Mouse (Mus musculus): Measurements from ENCODE around the gene Gripap1. TPM values are rescaled to one million over a fixed set of nuclear protein-coding genes. Genes with fewer than 3 reads are reported as not detected.
A peak's percentile ranks its signal among the peaks of the same experiment; 100 is the strongest.
"Not testable (repeated sequence)": the region's sequence is repeated elsewhere in the genome, so short reads cannot be mapped to it uniquely, and the experiment has no call there.

Gripap1 gene
- total RNA-seq, 2 experiments from 2014 or later = 79.5 to 84.6 TPM

DNA sequence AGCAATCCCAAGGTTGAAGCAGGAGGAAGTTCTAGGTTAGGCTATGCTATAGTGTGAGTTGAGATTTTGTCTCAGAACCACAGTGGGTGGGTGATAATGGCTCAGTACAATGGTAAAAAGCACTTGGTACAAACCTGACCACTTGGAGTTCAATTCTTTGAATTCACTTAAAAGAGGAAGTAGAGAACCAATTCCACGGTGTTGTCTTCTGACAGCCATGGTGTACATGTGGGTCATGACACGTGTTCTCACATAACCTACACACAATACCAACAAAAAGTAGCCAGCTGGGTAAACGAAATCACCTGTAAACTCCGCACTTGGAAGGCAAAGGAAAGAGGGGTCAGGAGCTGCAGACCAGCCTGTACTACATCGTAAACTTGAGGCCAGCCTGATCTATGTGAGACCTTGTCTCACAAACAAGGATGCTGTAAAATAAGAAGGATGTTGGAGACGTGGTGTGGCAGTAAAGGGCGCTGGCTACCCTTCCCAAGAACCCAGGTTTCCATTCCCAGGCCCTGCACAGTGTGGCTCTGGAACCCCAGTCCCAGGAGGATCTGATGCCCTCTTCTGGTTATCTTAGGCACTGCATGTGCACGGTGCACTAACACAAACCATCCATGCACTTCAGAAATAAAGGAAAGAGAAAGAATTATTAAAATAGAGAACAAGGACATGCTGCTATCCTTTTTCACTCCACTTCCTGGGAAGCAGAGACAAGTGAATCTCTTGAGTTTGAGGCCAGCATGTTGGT is 13.1 kb upstream of the Gripap1 start:
- intact Hi-C loops (cut with DNase I) = no loop called here
- DNase-seq (ENCODE audit: extremely low spot score in 1 of 2, low spot score in 2 of 2) = peak; percentile 13 to 48

DNA sequence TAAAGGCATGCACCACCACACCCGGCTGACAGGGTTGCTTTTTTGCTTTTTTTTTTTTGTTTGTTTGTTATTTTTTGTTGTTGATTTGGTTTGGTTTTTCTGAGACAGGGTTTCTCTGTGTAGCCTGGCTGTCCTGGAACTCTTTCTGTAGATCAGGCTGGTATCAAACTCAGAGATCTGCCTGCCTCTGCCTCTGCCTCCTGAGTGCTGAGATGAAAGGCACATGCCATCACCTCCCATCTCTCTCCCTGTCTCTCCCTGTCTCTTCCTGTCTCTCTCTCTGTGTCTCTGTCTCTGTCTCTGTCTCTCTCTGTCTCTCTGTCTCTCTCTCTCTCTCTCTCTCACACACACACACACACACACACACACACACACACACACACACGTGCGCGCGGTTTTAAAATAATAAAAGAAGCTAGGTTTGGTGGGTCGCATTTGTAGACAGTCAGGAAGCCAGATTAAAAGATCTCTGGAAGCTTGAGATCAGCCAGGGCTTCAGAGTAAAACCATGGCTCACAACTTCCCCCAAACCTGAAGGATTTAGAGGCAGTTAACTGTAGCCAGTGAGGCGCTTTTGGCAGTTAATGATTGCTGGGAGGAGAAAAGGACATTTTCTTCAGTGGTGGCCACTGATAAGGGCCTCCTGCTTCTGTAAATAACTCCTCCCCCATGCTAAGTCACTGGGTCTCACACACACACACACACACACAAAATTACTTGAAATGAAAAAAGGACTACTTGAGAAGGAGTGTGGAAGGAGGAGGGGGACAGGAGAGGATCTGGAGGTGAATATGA is 10.9 kb upstream of the Gripap1 start:
- DNase-seq (ENCODE audit: extremely low spot score in 1 of 2, low spot score in 2 of 2) = no peak
- intact Hi-C loops (cut with DNase I) = no loop called here

DNA sequence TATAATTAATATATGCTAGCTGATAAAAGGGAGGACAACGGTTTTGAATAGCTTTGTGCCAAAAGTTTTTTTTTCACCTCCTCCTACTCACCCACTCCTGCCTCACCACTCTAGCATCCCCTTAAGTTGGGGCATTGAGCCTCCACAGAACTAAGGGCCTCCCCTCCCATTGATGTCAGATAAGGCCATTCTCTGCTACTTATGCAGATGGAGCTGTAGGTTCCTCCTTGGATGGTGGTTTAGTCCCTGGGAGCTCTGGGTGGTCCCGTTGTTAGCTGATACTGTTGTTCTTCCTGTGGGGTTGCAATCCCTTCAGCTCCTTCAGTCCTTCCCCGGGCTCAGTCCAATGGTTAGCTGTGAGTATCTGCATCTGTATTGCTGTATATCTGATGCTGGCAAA is 10.3 kb upstream of the Gripap1 start:
- no peak for DNase-seq (ENCODE audit: extremely low spot score in 1 of 2, low spot score in 2 of 2)
- intact Hi-C loops (cut with DNase I) = no loop called here

DNA sequence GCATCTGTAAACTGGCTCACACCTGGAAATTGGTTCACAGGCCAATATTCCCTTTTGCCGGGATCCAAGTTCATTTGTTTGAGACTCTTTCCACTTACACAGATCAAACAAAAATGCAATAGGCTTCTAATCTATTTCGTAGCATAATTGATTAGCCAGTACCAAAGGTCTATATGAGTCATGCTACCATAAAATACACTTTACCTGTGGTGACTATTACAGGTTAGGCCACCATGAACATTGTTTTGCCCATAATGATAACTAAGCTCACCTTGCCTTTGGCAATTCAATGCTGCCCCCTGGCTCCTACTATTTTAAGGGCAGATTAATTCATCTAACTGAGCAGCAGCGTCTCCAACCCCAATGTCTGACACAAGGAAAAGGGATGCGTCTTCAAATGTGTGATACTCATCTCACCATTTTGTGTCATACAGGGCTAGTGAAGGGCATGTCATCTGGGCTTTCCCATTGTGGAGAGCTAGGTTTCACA is 6.9 kb upstream of the Gripap1 start:
- intact Hi-C loops (cut with DNase I) = no loop called here
- DNase-seq (ENCODE audit: extremely low spot score in 1 of 2, low spot score in 2 of 2) = no peak

DNA sequence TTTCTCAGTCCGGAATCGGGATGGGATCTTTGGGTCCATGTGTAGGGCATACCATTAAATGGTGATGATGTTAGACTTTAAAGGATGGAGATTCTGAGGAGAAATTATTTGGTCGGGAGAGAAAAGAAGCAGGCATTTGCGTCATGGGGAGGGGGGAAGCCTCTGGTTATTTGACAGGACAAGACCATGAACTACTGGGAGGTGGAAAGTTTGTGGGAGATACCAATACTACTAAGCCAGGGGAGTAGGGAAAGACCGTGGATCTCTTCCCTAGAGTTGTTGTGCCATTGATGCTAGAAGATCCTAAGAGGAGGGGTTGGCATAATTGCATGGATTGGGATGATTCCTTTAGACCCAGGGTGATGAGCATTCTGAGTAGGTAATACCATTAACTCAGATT is 744 bp downstream of the Gripap1 start:
- DNase-seq (ENCODE audit: extremely low spot score in 1 of 2, low spot score in 2 of 2) = no peak
- intact Hi-C loops (cut with DNase I) = no loop called here

DNA sequence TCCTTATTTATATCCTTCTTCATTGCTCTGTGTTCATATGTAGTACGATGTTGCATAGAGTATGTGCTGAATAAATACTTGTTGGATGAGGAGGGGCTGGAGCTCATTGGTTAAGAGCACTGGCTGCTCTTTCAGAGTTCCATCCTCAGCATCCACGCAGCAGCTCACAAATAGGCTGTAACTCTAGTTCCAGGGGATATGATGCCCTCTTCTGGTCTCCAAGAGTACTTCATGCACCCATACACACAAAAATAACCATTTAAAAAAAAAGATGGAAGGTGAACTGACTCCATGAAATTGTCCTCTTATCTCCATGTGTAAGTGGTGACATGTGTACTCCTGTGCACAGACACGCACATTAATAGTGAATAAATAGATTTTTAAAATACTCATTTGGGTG is 3.8 kb downstream of the Gripap1 start:
- intact Hi-C loops (cut with DNase I) = no loop called here
- DNase-seq (ENCODE audit: extremely low spot score in 1 of 2, low spot score in 2 of 2) = no peak

DNA sequence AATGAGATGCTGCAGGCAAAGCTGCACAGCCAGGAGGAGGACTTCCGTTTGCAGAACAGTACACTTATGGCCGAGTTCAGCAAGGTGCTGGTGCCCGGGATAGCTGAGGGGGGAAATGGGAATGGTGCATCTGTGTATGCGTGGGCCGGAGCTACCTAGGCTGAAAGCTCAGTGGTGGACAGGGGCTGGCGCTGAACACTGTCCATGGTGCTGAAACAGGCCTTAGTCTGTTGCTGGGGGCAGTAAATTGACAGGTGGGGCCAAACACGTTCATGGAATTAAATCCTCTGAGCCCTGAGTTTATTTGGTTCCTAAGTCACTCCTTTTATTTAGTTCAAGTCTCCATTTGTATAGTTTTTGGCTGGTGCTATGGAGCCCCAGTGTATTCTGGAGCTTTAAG is 5.5 kb downstream of the Gripap1 start:
- no peak for DNase-seq (ENCODE audit: extremely low spot score in 1 of 2, low spot score in 2 of 2)
- intact Hi-C loops (cut with DNase I) = no loop called here

DNA sequence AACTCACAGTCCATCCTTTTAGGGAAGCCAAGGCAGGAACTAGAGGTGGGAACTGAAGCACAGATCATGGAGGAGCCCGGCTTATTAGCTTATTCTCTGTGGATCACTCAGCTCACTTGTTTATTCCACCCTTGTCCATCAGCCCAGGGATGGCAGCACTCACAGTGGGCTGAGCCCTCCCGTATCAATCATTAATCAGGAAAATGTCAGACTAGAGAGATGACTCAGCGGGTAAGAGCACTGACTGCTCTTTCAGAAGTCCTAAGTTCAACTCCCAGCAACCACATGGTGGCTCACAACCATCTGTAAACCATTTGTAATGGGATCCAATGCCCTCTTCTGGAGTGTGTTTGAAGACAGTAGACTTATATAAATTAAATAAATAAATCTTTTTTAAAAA is 7.8 kb downstream of the Gripap1 start:
- no peak for DNase-seq (ENCODE audit: extremely low spot score in 1 of 2, low spot score in 2 of 2)
- intact Hi-C loops (cut with DNase I) = no loop called here

DNA sequence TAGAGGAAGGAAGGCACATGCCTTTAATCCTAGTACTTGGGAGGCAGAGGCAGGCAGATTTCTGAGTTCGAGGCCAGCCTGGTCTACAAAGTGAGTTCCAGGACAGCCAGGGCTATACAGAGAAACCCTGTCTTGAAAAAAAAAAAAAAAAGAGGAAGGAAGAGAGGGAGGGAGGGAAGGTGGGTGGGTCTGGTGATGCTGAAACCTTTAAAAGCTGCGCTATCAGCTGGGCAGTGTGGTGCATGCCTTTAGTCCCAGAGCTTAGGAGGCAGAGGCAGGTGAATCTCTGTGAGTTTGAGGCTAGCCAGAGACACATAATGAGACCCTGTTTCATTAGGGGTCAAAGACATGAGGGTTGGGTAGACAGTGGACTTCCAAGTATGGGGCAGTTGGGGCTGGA is 12.6 kb downstream of the Gripap1 start:
- intact Hi-C loops (cut with DNase I); DNase-seq (ENCODE audit: extremely low spot score in 1 of 2, low spot score in 2 of 2): not testable (repeated sequence)

DNA sequence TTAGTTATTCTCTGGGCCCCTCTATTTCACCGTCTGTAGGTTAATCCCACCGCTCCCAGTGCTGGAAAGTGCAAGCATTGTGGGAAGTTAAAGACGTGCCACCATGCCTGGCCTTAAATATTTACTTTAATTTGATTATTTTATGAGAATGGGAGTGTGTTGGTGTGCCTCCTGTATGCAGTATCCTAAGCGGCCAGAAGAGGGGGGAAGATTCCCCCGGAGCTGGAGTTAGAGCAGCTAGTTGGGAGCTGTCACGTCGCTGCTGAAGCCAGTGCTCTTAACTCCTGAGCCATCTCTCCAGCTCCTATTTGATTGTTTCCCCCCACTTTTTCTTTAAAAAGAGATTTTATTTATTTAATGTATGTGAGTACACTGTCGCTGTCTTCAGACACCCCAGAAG is 25.5 kb downstream of the Gripap1 start:
- DNase-seq (ENCODE audit: extremely low spot score in 1 of 2, low spot score in 2 of 2); intact Hi-C loops (cut with DNase I): not testable (repeated sequence)

DNA sequence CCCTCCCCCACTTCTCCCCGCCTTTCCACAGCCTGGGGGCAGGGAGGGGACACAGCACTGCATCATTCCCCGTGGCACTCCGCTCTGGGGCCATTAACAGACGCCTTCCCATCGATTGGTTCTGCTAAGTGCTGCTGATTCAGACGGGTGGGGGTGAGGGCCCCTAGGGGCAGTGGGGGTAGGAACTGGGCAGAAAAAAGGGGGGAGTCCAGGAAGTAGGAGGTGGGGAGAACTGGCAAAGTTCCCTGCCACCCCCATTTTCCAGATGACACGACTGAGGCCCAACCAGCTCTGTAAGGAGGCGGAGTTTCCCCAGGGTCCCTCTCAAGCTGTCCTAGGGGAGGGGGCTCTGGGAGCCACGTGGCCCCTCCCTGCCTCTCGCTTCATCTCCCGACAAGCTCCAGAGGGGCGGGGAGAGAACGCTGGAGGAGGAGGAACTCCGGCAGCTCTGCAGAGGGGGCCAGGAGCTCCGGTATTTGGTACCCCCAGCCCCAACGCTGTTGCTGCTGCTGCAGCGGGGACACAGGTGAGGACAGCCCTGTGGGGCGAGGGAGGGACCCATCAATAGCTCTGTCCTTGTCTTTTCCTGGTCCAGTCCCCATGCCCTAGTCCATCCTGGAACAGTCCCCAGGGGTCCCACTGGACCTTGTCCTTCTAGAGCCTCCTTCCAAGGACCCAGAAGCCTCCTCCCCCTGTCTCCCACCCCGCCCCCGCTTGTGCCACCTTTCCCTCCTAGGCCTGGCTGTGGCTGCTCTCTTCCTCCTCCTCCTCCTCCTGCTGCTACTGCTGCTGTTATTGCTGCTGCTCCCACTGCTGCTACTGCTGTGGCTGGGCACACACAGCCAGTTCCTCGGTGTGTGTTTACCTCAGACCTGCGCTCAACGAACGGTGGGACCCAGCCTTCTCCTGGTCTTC is 32.6 kb downstream of the Gripap1 start, which contains the start of gene Kcnd1:
Gene Kcnd1 (plus strand): TSS at position 425 of the 915 bp plus-strand sequence.
- peak; percentile 53 to 70 for DNase-seq (ENCODE audit: extremely low spot score in 1 of 2, low spot score in 2 of 2)
- intact Hi-C loops (cut with DNase I) = no loop called here

DNA sequence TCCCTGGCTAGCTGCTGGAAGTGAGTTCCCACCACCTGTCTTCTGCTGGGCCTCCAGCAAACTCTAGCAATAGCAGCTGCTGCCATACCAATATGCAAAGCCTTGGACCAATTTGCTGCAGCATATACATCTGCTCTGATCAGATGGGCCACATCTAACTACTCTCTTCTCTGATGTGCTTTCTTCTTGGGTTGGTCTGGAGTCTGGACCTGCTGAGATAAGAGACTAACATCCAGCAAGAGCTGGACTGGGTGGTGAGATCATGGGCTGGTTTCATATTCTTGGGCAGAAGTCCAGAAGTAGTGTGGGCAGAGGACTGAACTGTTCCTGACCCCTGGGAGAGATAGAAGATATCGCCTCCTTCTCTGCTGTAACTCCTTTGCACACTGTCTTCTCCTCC is 47.6 kb downstream of the Gripap1 start:
- intact Hi-C loops (cut with DNase I) = no loop called here
- no peak for DNase-seq (ENCODE audit: extremely low spot score in 1 of 2, low spot score in 2 of 2)

DNA sequence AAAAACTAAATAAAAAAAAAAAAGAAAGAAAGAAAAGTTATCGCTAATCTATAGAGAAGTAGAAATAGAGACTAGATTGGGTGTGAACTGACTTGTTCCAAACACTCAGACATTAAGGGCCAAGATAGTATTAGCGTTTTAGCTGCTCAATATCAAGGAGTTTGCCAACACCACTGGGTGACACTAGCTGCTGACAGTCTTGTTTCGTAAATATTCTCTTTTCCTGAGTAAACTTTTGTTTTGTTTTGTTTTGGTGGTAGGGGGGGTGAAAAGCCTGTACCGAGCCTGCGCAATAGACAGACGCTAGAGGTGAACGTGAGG is 51.2 kb downstream of the Gripap1 start:
- intact Hi-C loops (cut with DNase I) = no loop called here
- no peak for DNase-seq (ENCODE audit: extremely low spot score in 1 of 2, low spot score in 2 of 2)

DNA sequence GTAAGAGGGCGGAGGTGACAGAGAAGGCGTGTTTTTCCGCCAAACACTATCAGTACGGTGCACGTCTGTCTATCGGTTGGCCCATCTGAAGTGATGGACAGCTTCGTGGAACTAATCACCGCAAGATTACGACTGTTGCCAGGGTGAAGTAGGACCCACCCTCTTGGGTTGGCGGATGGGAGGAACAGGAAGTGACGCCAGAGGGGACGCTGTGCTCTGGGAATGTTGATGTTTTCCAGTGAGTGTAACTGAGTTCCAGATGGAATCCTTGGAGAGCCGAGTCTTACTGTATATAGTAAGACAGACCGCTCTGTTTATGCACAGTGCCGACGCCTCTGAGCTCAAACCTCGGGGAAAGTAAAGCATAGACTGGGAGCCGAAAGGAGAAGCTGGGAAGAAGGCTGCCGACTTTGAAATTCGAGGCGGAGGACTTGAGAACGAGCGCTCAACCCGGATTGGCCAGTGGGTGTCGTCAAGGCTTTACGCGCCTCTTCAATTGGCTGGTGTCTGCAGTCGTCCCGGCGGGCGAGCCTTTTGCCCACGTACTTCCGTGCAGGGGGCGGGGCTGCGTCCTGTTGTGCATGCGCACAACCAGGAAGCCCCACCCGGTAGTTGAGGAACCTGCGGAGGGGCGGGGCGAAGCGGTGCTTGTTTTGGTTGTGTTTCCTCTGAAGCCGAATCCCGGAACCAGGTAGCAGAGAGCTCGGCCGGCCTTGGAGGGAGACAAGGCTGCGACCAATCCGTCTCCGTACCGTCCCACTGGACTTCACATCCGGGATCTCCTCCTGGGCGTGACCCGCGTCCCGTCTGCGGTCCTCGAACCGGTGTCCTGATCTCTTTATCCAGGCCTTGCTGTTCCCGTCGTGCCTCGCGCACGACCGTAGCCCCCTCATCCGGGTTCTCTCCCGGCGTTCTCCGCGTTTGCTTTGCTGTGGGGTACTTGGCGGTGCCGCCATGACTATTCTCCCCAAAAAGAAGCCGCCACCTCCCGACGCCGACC is 51.9 kb downstream of the Gripap1 start, which contains the start of gene Otud5:
Gene Otud5 (plus strand): TSS at position 202 of the 1,000 bp plus-strand sequence.
- DNase-seq (ENCODE audit: extremely low spot score in 1 of 2, low spot score in 2 of 2) = peak; percentile 92 to 96
- intact Hi-C loops (cut with DNase I) = no loop called here

DNA sequence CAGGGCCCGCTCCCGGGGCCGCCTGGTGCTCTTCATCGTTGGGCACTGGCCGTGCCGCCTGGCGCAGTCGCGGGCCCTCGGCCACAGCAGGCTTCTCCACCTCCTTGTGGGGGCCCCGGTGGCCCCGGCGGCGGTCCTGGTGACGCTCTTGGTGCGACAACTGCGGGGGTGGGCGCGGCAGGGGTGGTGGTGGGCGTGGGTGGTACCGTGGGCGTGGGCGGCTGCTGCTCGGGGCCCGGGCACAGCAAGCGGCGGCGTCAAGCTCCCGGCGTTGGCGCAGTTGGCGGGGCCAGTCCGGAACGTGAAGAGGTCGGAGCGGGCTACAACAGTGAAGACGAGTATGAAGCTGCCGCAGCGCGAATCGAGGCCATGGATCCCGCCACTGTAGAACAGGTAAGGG is 52.8 kb downstream of the Gripap1 start:
- intact Hi-C loops (cut with DNase I) = no loop called here
- DNase-seq (ENCODE audit: extremely low spot score in 1 of 2, low spot score in 2 of 2) = peak in 1 of 2 experiments; percentile 58

DNA sequence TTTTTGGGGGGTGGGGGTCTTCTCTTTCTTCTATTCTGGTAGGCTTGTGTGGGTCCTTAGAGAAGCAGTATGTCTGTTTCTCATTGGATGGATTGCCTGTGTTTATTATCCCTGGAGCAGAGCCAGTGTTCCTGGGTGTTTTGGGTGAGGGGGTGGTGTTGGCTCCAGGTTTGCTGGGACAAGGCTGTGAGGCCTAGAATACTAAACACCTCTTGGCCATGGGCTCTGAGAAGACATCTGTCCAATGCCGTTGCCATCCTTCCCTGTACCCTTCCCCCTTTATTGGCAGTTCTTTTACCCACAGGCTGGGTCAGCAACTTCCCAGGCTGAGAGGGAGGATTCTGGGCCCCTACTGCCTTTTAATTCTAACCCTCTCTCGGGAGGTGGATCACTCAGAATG is 58.3 kb downstream of the Gripap1 start:
- intact Hi-C loops (cut with DNase I) = no loop called here
- peak in 1 of 2 experiments; percentile 15 for DNase-seq (ENCODE audit: extremely low spot score in 1 of 2, low spot score in 2 of 2)

DNA sequence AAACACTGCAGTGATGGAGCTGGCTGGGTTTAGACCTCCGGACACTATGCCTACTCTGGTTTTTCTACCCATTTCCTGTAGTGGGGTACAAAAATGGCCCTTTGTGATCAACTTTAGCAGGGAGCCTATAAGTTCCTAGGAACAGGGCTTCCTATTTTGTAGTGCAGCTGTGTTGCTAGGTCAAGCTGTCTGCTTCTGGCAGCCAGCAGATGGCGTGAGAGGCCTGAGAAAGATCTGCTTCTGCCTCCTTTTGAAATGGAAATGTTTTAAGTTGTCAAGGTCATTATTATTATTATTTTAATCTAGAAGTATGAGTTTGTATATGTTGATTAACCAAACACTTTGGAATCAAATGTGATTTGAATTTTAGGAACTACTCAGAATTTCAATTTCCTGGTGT is 65.0 kb downstream of the Gripap1 start:
- DNase-seq (ENCODE audit: extremely low spot score in 1 of 2, low spot score in 2 of 2) = peak; percentile 5 to 44
- intact Hi-C loops (cut with DNase I) = no loop called here

DNA sequence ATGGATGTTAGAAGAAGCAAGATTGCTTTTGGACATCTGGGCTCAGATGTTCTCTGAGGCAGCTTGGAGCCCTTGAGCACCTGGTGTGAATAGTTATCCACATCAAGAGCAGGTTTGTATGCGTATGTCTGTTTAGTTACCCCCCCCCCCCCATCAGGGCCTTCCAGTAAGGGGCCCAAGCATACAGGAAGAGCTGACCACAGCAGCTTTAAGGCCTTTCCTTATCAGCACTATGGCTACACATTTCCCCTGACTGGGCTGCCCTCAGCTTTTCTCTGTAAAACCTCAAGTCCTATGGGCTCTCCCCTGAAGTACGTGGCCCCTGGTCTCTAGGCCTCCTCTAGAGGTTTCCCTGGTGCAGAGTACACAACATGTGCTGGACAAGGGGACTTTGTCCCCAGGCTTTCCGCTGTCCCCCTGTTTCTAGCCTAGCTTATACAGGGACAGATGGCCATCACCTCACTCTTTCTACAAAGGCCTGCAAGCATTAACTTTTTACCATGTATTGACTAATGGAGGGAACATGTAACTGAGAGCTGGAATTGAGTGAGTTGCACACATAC is 69.7 kb downstream of the Gripap1 start:
- DNase-seq (ENCODE audit: extremely low spot score in 1 of 2, low spot score in 2 of 2) = no peak
- intact Hi-C loops (cut with DNase I) = no loop called here
